Mouse (Mus musculus) cerebellum, adult 18-20 months (tissue): ENCODE data around the gene Tiam1.

Experiments used
- DNase-seq, 2 experiments: peaks; one replicate each; pipeline ENCODE4 v3.0.0; 2021

Tiam1 gene

DNA sequence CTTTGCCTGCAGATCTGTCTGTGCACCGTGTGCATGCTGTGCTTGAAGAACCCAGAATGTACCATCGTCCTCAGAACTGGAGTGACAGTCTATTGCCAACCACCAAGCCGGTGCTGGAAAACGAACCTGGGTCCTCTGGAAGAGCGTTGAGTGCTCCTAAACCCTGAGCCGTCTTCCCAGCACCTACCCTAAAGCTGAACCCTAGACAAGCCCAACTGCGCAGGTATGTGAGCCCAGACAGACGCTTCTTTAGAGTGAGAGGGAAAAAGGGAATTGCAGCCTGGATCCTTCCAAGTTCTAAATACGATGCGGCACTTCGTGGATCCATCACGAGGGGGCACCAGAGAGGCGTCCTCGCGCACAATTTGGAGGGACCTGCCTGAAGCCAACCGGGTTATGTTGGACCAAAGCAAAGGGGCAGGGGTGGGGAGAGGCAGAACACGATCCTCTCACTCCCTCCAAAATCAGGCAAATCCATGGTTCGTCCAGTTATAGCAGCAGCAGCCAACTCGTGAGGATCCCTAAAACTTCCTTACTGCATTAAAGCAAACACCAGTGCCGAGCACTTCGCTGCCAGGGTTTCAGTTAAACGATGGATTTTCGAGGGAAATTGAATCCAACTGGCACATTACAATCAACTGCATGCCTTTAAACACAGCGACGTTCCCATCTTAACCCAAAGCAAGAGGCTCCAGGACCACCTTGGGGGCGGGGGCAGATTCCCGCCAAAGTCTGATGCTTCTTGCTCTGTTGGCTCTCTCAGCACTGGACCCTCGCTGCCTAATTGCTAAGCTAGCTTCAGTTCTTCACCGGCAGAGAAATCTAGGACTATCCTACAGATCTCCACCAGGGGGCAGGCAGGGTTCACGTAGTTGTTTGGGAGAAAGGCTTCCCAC lies 369.7 kb downstream of the Tiam1 start:
- DNase-seq, result peak; percentile 90 to 92

DNA sequence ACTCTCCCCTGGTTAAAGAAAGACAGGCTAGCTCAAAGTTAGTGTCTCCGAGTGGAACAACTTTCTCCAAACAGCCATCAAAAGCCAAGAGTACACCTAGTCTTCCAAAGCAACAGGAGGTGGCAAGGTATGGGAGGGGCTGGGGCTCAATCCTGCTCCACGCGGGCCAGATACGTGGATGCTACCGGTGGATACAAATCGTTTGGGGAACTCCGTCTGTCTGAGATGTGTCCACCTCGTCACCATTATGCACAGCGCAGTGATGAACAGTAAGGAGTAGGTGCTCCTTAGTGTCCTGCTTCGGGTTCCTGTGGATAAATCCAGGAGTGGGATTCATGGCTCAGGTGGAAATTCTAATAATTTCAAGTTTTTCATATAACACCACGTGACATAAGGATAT lies 377.6 kb downstream of the Tiam1 start:
- DNase-seq, result no peak

DNA sequence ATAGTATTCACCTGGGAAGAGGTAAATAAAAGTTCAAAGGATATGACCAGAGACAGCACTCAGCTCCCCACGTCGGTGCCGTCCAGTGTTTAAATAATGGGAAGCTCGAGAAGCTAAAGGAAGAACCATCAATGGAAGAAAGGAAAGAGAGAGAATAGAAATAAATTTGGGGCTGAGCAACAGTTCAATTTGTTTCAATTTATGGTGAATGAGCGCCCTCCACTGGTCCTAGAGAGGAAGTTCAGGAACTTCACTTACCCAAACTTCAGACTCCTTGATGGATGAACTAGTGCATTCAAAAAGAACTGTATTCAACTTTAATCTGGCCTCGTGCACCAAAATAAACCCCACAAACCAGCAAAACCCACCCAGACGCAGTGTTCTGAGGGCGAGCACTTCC lies 378.1 kb downstream of the Tiam1 start:
- peak in 1 of 2 experiments; percentile 50 for DNase-seq

DNA sequence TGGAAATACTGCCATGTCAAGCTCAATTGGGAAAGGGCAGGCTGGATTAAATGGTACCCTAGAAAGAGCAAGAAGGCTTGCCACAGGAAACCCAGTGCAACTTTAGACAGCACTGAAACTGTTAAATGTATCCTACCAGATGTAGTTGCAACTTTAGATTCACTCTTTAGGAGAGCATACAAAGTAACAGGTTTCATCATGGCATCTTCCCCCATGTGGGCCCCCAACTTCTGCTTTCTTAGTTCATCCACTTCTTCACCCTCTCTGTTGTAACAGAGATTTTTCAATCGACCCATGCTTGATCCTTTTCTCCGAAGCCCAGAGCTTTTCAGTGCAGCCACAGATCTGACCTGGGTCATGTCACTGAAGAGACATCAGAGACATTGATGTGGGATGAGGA lies 379.8 kb downstream of the Tiam1 start:
- no peak for DNase-seq

DNA sequence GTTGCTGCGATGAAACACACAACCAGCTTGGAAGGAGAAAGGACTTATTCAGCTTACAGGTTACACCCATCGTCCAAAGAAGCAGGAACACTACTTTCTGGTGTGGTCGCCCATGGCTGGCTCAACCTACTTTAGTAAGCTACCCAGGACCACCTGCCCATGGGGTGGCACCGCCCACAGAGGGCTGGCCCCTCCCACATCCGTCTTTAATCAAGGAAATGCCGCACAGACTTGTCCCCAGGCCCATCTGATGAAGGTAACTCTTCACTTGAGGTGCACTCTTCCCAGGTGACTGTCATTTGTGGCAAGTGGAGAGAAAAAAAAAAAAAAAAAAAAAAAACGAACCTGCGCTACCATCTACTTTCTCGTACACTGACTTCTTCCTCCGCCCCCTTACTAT lies 381.0 kb downstream of the Tiam1 start:
- no peak for DNase-seq

DNA sequence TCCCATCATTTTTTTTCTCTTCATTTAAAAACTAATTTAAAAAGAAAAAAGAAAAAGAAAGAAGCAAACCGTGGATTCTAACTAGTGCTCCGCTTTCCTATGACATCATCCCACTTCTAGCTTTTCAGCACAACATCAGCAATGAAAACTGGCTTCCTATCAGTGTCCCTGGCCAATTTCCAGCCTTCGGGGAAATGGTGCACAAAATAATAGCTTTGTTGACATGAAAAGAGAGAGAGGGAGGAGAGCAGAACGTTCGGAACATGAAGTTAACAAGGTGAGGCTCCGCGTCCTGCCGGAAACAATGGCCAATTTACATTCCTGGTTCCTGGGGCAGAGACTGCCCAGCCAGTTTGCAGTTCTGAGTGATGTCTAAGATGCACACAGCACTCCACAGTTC lies 381.5 kb downstream of the Tiam1 start:
- no peak for DNase-seq

DNA sequence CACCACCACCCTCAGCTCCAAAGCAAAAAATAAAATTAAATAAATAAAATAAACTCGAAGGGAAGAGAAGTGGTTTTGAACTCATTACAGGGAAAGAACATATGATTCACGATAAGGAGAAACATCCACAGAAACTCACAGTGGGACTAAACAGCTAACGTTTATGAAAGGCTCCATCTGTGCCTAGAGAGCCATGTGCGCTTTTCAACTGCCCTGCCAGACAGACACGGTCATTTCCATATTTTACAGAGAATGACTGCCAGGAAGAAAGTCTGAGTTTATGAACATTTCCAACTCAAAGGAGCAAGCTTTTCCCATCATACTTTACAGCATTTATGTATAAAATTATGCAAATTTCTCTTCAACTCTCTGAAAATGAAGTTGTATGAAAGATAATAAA lies 386.2 kb downstream of the Tiam1 start:
- DNase-seq, result no peak

DNA sequence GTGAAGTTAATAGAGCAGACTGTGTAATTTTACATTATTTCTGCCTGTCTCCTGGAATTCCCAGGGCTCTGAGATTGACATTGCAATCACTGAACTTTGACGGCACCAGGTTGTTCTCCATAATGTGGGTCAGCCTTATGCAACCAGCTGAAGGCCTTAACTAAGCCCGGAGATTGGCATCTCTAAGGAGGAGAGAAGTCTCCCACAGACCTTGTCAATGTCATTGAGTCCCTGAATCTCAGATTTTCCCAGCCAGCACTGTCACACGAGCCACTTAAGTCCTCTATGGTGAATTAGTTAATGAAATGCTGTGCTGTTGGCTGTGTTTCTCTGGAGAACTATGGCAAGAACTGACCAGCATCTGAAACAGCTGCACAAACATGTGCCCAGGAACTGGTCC lies 388.9 kb downstream of the Tiam1 start:
- no peak for DNase-seq

DNA sequence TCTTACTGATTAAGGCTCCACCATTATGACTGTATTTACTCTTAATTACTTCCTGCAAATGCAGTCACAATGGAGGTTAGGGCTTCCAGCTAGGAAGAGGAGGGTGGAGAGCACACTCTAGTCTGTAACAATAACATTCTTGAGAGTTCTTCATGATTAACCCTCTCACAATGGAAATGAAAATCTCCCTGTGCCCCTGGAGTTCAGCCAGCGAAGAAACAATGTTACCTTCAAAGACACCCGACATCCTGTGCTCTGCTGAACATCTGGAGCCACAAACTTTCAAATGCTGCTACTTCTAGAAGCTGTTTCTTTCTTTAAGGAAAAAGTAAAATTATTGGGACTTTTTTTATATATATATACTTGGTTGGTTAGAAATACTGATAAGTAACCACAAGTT lies 395.7 kb downstream of the Tiam1 start:
- DNase-seq, result no peak

DNA sequence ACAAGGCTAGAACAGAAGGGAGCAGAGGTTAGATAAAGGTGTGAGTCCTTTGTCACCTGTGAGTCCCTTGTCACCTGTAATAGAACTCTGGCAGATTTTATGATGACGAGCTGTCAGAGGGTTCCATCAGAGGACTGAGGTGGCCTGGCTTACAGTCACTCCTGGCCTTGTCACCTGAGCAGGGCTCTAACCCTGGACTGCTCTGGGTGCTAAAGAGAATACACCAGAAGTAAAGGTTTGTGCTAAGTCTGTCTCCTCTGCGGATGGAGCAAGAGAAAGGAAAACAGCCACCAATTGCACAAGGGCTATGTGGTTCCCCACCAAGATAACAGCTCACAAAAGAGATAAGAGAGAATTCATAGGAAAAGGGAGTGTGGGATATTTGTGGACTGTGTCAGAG lies 404.0 kb downstream of the Tiam1 start:
- no peak for DNase-seq

DNA sequence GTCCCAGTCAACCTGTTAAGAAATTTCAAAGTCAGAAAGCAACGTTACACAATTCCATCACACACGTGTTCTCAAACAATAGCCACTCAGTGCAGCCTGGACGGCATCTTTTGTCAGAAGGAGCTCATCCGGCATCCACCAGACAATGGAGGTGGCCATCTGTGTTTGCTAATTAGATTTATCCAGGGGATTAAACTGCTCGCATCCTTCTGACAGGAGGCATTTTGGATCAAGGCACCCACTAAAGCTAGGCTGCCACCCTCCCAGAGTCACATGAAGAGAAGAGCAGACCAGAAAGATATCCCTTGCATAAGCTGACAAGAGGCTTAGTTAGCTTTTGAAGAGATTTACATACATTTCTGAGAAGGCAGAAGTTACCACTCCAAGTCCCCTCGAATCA lies 404.6 kb downstream of the Tiam1 start:
- no peak for DNase-seq
